Mouse (Mus musculus): ENCODE data around the gene Cope.
A peak's percentile ranks its signal among the peaks of the same experiment; 100 is the strongest.

Gene Cope

GRCm38 (mm10) chr8:70302358-70302890, at the start of gene Cope, which contains the start of gene Ddx49:
Gene Cope (plus strand): TSS chr8:70302518.
Gene Ddx49 (minus strand): TSS chr8:70302489.
- DNase-seq (ENCODE audit: low read depth, low spot score), result peak; percentile 98

GRCm38 (mm10) chr8:70254628-70255027, 47.7 kb upstream of the Cope start:
- no peak for DNase-seq (ENCODE audit: low read depth, low spot score)

GRCm38 (mm10) chr8:70257456-70257855, 44.9 kb upstream of the Cope start:
- peak; percentile 74 for DNase-seq (ENCODE audit: low read depth, low spot score)

- DNase-seq (ENCODE audit: low read depth, low spot score), result peak; percentile 43
Observed at GRCm38 (mm10) chr8:70258600-70258999, 43.7 kb upstream of the Cope start.

- DNase-seq (ENCODE audit: low read depth, low spot score), result peak; percentile 40
Observed at GRCm38 (mm10) chr8:70259043-70259442, 43.3 kb upstream of the Cope start.

- DNase-seq (ENCODE audit: low read depth, low spot score), result no peak
Observed at GRCm38 (mm10) chr8:70267674-70268073, 34.6 kb upstream of the Cope start.

GRCm38 (mm10) chr8:70268311-70268710, 34.0 kb upstream of the Cope start:
- peak; percentile 66 for DNase-seq (ENCODE audit: low read depth, low spot score)

GRCm38 (mm10) chr8:70268799-70269565, 33.3 kb upstream of the Cope start:
- DNase-seq (ENCODE audit: low read depth, low spot score), result peak; percentile 63

GRCm38 (mm10) chr8:70272949-70273348, 29.4 kb upstream of the Cope start:
- DNase-seq (ENCODE audit: low read depth, low spot score), result no peak

GRCm38 (mm10) chr8:70274350-70274749, 28.0 kb upstream of the Cope start:
- DNase-seq (ENCODE audit: low read depth, low spot score), result no peak

GRCm38 (mm10) chr8:70276476-70276875, 25.8 kb upstream of the Cope start:
- no peak for DNase-seq (ENCODE audit: low read depth, low spot score)

GRCm38 (mm10) chr8:70278175-70278574, 24.1 kb upstream of the Cope start:
- peak; percentile 63 for DNase-seq (ENCODE audit: low read depth, low spot score)

- peak; percentile 44 for DNase-seq (ENCODE audit: low read depth, low spot score)
Observed at GRCm38 (mm10) chr8:70279266-70279665, 23.1 kb upstream of the Cope start.

- DNase-seq (ENCODE audit: low read depth, low spot score), result no peak
Observed at GRCm38 (mm10) chr8:70281001-70281400, 21.3 kb upstream of the Cope start.

- peak; percentile 89 for DNase-seq (ENCODE audit: low read depth, low spot score)
Observed at GRCm38 (mm10) chr8:70282603-70283135, 19.6 kb upstream of the Cope start, which contains the start of gene Homer3. Gene Homer3 (plus strand): TSS chr8:70282827.

GRCm38 (mm10) chr8:70283136-70284077, 18.9 kb upstream of the Cope start:
- no peak for DNase-seq (ENCODE audit: low read depth, low spot score)

- DNase-seq (ENCODE audit: low read depth, low spot score), result no peak
Observed at GRCm38 (mm10) chr8:70284421-70284820, 17.9 kb upstream of the Cope start.

- no peak for DNase-seq (ENCODE audit: low read depth, low spot score)
Observed at GRCm38 (mm10) chr8:70285304-70285703, 17.0 kb upstream of the Cope start.

- DNase-seq (ENCODE audit: low read depth, low spot score), result no peak
Observed at GRCm38 (mm10) chr8:70286737-70287136, 15.6 kb upstream of the Cope start.

GRCm38 (mm10) chr8:70293988-70294405, 8.3 kb upstream of the Cope start:
- peak; percentile 41 for DNase-seq (ENCODE audit: low read depth, low spot score)

GRCm38 (mm10) chr8:70300881-70301280, 1.4 kb upstream of the Cope start:
- DNase-seq (ENCODE audit: low read depth, low spot score), result no peak

- no peak for DNase-seq (ENCODE audit: low read depth, low spot score)
Observed at GRCm38 (mm10) chr8:70302901-70303300, 583 bp downstream of the Cope start.
